Mouse (Mus musculus): Measurements from ENCODE around the gene 2410131K14Rik. TPM values are rescaled to one million over a fixed set of nuclear protein-coding genes. Genes with fewer than 3 reads are reported as not detected.
A peak's percentile ranks its signal among the peaks of the same experiment; 100 is the strongest.

The 2410131K14Rik gene
- total and polyA plus RNA-seq, 3 experiments, result 7.8 to 9.8 (median 9.2) TPM

GRCm38 (mm10) chr5:118277741-118278495, 32.9 kb downstream of the 2410131K14Rik start:
- in situ Hi-C loops (cut with MboI; ENCODE audit: low pct_ligation_motif_present, low pct_unique_long_range_greater_than_20kb, low sequenced_read_pairs), result no loop called here
- DNase-seq (ENCODE audit: extremely low read depth), result no peak
- H3K4me3 ChIP-seq (replicated peaks in 1 of 3; ENCODE audit: low read depth in 2 of 3, low read length in 2 of 3, poor library complexity in 1 of 3), result no peak overlapping the region
- H3K27me3 ChIP-seq (replicated peaks), result no peaks in the 10 kb centered on the region
- no peak overlapping the region for H3K9ac ChIP-seq (ENCODE audit: insufficient read depth, low read depth)
- dilution Hi-C loops (cut with MboI; ENCODE audit: extremely low pct_ligation_motif_present, extremely low pct_unique_long_range_greater_than_20kb, low sequenced_read_pairs), result no loop called here
- peaks cover 5% of the 10 kb centered on the region for H3K9me3 ChIP-seq (replicated peaks; ENCODE audit: low read length)
- no peaks in the 10 kb centered on the region for H3K79me2 ChIP-seq (replicated peaks; ENCODE audit: control insufficient read depth, extremely low read depth, insufficient read depth, poor library complexity, severe bottlenecking)
- TF ChIP-seq CTCF (conservative IDR thresholded peaks at IDR 0.05 in 1 of 2, IDR thresholded peaks at IDR 0.05 in 1 of 2; ENCODE audit: low read depth in 2 of 2, low read length in 2 of 2), result peak in 1 of 2 experiments; percentile 34; a peak in 2 of 4 replicates
- TF ChIP-seq SMC3 (IDR thresholded peaks at IDR 0.05; ENCODE audit: low read depth, low read length), result peak; percentile 17; the same call in 1 of the 2 replicates
- no peak for TF ChIP-seq MAX (IDR thresholded peaks at IDR 0.05; ENCODE audit: low read length)
- H3K4me2 ChIP-seq (ENCODE audit: insufficient read depth, low read depth, poor library complexity, severe bottlenecking), result no peak overlapping the region
- no peaks in the 10 kb centered on the region for H3K36me3 ChIP-seq (replicated peaks in 1 of 2; ENCODE audit: control insufficient read depth in 1 of 2, insufficient read depth in 1 of 2, low read length in 1 of 2)
- H3K27ac ChIP-seq (ENCODE audit: insufficient read depth, low read depth), result no peak overlapping the region
- peaks cover 2 to 10% of the 10 kb centered on the region in 2 experiments; a peak in 3 of 4 replicates for H3K4me1 ChIP-seq (ENCODE audit: control insufficient read depth in 1 of 2, insufficient read depth in 2 of 2)

GRCm38 (mm10) chr5:118291453-118291852, 46.4 kb downstream of the 2410131K14Rik start:
- dilution Hi-C loops (cut with MboI; ENCODE audit: extremely low pct_ligation_motif_present, extremely low pct_unique_long_range_greater_than_20kb, low sequenced_read_pairs), result no loop called here
- peak; percentile 39 for TF ChIP-seq SMC3 (IDR thresholded peaks at IDR 0.05; ENCODE audit: low read depth, low read length)
- TF ChIP-seq SIN3A (IDR thresholded peaks at IDR 0.05; ENCODE audit: low read length), result no peak
- TF ChIP-seq IRF4 (IDR thresholded peaks at IDR 0.05; ENCODE audit: low read depth, low read length), result no peak
- TF ChIP-seq CTCF (conservative IDR thresholded peaks at IDR 0.05 in 1 of 2, IDR thresholded peaks at IDR 0.05 in 1 of 2; ENCODE audit: low read depth in 2 of 2, low read length in 2 of 2), result peak in 1 of 2 experiments; percentile 60; a peak in 2 of 4 replicates
- no peak for TF ChIP-seq UBTF (IDR thresholded peaks at IDR 0.05; ENCODE audit: low read depth, low read length)
- TF ChIP-seq RCOR1 (conservative IDR thresholded peaks at IDR 0.05; ENCODE audit: low read depth, low read length), result no peak
- TF ChIP-seq KAT2A (IDR thresholded peaks at IDR 0.05; ENCODE audit: insufficient replicate concordance, low read length), result no peak
- no peak for TF ChIP-seq E2F4 (IDR thresholded peaks at IDR 0.05; ENCODE audit: insufficient replicate concordance, low read depth, low read length)
- TF ChIP-seq HCFC1 (IDR thresholded peaks at IDR 0.05; ENCODE audit: low read depth, low read length), result no peak
- no peak for TF ChIP-seq ZC3H11A (IDR thresholded peaks at IDR 0.05; ENCODE audit: low read depth, low read length)
- no peak for TF ChIP-seq USF1 (IDR thresholded peaks at IDR 0.05; ENCODE audit: low read depth, low read length)
- TF ChIP-seq RAD21 (IDR thresholded peaks at IDR 0.05; ENCODE audit: low read depth, low read length), result peak; percentile 38
- TF ChIP-seq PAX5 (IDR thresholded peaks at IDR 0.05; ENCODE audit: low read length), result no peak
- Histone ChIP-seq H3K27ac (ENCODE audit: insufficient read depth, low read depth) (no peak overlapping the region), H3K36me3 (replicated peaks in 1 of 2; ENCODE audit: control insufficient read depth in 1 of 2, insufficient read depth in 1 of 2, low read length in 1 of 2) (no peaks in the 10 kb centered on the region), H3K4me2 (ENCODE audit: insufficient read depth, low read depth, poor library complexity, severe bottlenecking) (no peak overlapping the region), H3K79me2 (replicated peaks; ENCODE audit: control insufficient read depth, extremely low read depth, insufficient read depth, poor library complexity, severe bottlenecking) (no peaks in the 10 kb centered on the region), H3K27me3 (replicated peaks) (no peaks in the 10 kb centered on the region), H3K4me1 (ENCODE audit: control insufficient read depth in 1 of 2, insufficient read depth in 2 of 2) (no peaks in the 10 kb centered on the region), H3K4me3 (replicated peaks in 1 of 3; ENCODE audit: low read depth in 2 of 3, low read length in 2 of 3, poor library complexity in 1 of 3) (no peak overlapping the region), H3K9me3 (replicated peaks; ENCODE audit: low read length) (no peaks in the 10 kb centered on the region), H3K9ac (ENCODE audit: insufficient read depth, low read depth) (no peak overlapping the region)
- DNase-seq (ENCODE audit: extremely low read depth), result peak; percentile 18
- in situ Hi-C loops (cut with MboI; ENCODE audit: low pct_ligation_motif_present, low pct_unique_long_range_greater_than_20kb, low sequenced_read_pairs), result no loop called here

All from CH12.LX (cell line).